Mouse (Mus musculus) kidney, embryonic 16.5 days (tissue): ENCODE results near the gene Psmd3. TPM values are rescaled to one million over a fixed set of nuclear protein-coding genes. Genes with fewer than 3 reads are reported as not detected.
"Not testable (repeated sequence)": the region's sequence is repeated elsewhere in the genome, so short reads cannot be mapped to it uniquely, and the experiment has no call there.

Experiments
- ATAC-seq: fragments of 200-750 bp; cut with Nextera tagmentation; 2 replicates; pipeline ENCODE4 v1.8.0; 2017; ENCODE audit warnings: moderate TSS enrichment; ENCODE audit not compliant: low FRiP score, low TSS enrichment
- H3K27ac ChIP-seq: fragments of 300-500 bp; sonication (generic); 2 replicates; pipeline ENCODE4 v1.5.1; 2014; ENCODE audit warnings: low read length
- H3K27me3 ChIP-seq: fragments of 300-500 bp; sonication (generic); 2 replicates; pipeline ENCODE4 v1.6.1; 2014; ENCODE audit warnings: low read length, control low read depth, mixed read lengths; ENCODE audit not compliant: insufficient read depth
- H3K36me3 ChIP-seq: fragments of 300-500 bp; sonication (generic); 2 replicates; pipeline ENCODE4 v1.6.1; 2014; ENCODE audit warnings: low read length, control low read depth, mixed read lengths; ENCODE audit not compliant: insufficient read depth
- H3K4me1 ChIP-seq: fragments of 300-500 bp; sonication (generic); 2 replicates; pipeline ENCODE4 v1.6.1; 2014; ENCODE audit warnings: low read length, control low read depth, mixed read lengths; ENCODE audit not compliant: insufficient read depth
- H3K4me2 ChIP-seq: fragments of 300-500 bp; sonication (generic); replicated peaks from 2 replicates; pipeline ENCODE4 v1.6.1; 2014; ENCODE audit warnings: low read depth, low read length
- H3K4me3 ChIP-seq: fragments of 300-500 bp; sonication (generic); 2 replicates; pipeline ENCODE4 v1.5.1; 2014; ENCODE audit warnings: mild to moderate bottlenecking, low read length
- H3K9ac ChIP-seq: fragments of 300-500 bp; sonication (generic); replicated peaks from 2 replicates; pipeline ENCODE4 v1.6.1; 2014; ENCODE audit warnings: low read length
- H3K9me3 ChIP-seq: fragments of 300-500 bp; sonication (generic); 2 replicates; pipeline ENCODE4 v1.6.1; 2016; ENCODE audit warnings: low read length, control low read depth
- WGBS: fragments of 180-500 bp; shearing (Covaris S2); extraction: QIAGEN DNeasy Blood & Tissue Kit; methylation state at CpG from one replicate; pipeline ENCODE4 v1.1.7; 2014; 5-methylcytosine and 5-hydroxymethylcytosine counted together
- polyA plus RNA-seq: library from polyadenylated mRNA; unstranded; fragments of >200 nt; fragmentation: Nextera tagmentation; extraction: Ambion mirVana; gene quantifications from 2 replicates; pipeline ENCODE4 v1.2.1, GENCODE M21; 2015

The Psmd3 gene
- polyA plus RNA-seq, 1 experiment from 2014 or later, result 303 TPM

- Histone ChIP-seq H3K27me3 (no peaks in the 10 kb centered on the region), H3K27ac (no peak overlapping the region), H3K36me3 (peaks cover 20% of the 10 kb centered on the region; the same call in 1 of the 2 replicates), H3K9ac (no peak overlapping the region), H3K4me2 (no peak overlapping the region), H3K4me1 (peaks cover 18% of the 10 kb centered on the region), H3K4me3 (no peak overlapping the region), H3K9me3 (no peaks in the 10 kb centered on the region)
- no peak for ATAC-seq
- 91% methylated on average over 15 of the region's 15 CpGs for WGBS
These were observed 43.7 kb downstream of the Psmd3 start for GRCm38 (mm10) chr11:98725926-98726506.

GRCm38 (mm10) chr11:98729119-98729588 is 46.8 kb downstream of the Psmd3 start, which contains the start of gene Med24:
Gene Med24 (minus strand): TSS chr11:98729435.
- ATAC-seq, result peak; percentile 94
- Histone ChIP-seq H3K36me3 (peaks cover 20% of the 10 kb centered on the region; the same call in 1 of the 2 replicates), H3K9ac (peak within 1 kb of the TSS; percentile 67), H3K4me1 (peaks cover 5% of the 10 kb centered on the region), H3K9me3 (no peaks in the 10 kb centered on the region; the same call in 1 of the 2 replicates), H3K27ac (no peak within 1 kb of the TSS), H3K4me3 (peak within 1 kb of the TSS; percentile 66), H3K27me3 (no peaks in the 10 kb centered on the region), H3K4me2 (peak within 1 kb of the TSS; percentile 68)
- under 1% methylated on average over 16 of the region's 16 CpGs for WGBS

GRCm38 (mm10) chr11:98730727-98731126 is 48.4 kb downstream of the Psmd3 start:
- peaks cover 6% of the 10 kb centered on the region; the same call in 1 of the 2 replicates for H3K36me3 ChIP-seq
- H3K27ac ChIP-seq, result no peak overlapping the region
- no peak overlapping the region for H3K4me2 ChIP-seq
- ATAC-seq, result no peak
- no peaks in the 10 kb centered on the region for H3K27me3 ChIP-seq
- H3K9ac ChIP-seq, result no peak overlapping the region
- peaks cover 5% of the 10 kb centered on the region for H3K4me1 ChIP-seq
- H3K4me3 ChIP-seq, result no peak overlapping the region
- no peaks in the 10 kb centered on the region; the same call in 1 of the 2 replicates for H3K9me3 ChIP-seq
- 68% methylated on average over 4 of the region's 4 CpGs for WGBS

GRCm38 (mm10) chr11:98731134-98731533 is 48.8 kb downstream of the Psmd3 start:
- 52% methylated on average over 5 of the region's 5 CpGs for WGBS
- ATAC-seq, result no peak
- Histone ChIP-seq H3K9me3 (no peaks in the 10 kb centered on the region; the same call in 1 of the 2 replicates), H3K4me3 (no peak overlapping the region), H3K27me3 (no peaks in the 10 kb centered on the region), H3K27ac (no peak overlapping the region), H3K4me1 (peaks cover 5% of the 10 kb centered on the region), H3K36me3 (peaks cover 2% of the 10 kb centered on the region; the same call in 1 of the 2 replicates), H3K9ac (no peak overlapping the region), H3K4me2 (no peak overlapping the region)

- Histone ChIP-seq H3K27me3 (no peaks in the 10 kb centered on the region), H3K4me1 (no peaks in the 10 kb centered on the region), H3K27ac (no peak overlapping the region), H3K9ac (no peak overlapping the region), H3K9me3 (no peaks in the 10 kb centered on the region; the same call in 1 of the 2 replicates), H3K36me3 (no peaks in the 10 kb centered on the region), H3K4me2 (no peak overlapping the region), H3K4me3 (no peak overlapping the region)
- 79% methylated on average over 3 of the region's 3 CpGs for WGBS
- ATAC-seq, result no peak
These were observed 51.7 kb downstream of the Psmd3 start for GRCm38 (mm10) chr11:98734020-98734419.

GRCm38 (mm10) chr11:98735111-98735510 is 52.8 kb downstream of the Psmd3 start:
- peaks cover 5% of the 10 kb centered on the region for H3K4me1 ChIP-seq
- WGBS, result 91% methylated on average over 4 of the region's 4 CpGs
- no peaks in the 10 kb centered on the region for H3K27me3 ChIP-seq
- H3K27ac ChIP-seq, result no peak overlapping the region
- no peak overlapping the region for H3K4me3 ChIP-seq
- no peak overlapping the region for H3K9ac ChIP-seq
- no peak for ATAC-seq
- H3K9me3 ChIP-seq, result no peaks in the 10 kb centered on the region; the same call in 1 of the 2 replicates
- H3K36me3 ChIP-seq, result no peaks in the 10 kb centered on the region
- no peak overlapping the region for H3K4me2 ChIP-seq

GRCm38 (mm10) chr11:98736176-98736575 is 53.8 kb downstream of the Psmd3 start:
- no peak overlapping the region for H3K27ac ChIP-seq
- H3K4me2 ChIP-seq, result no peak overlapping the region
- H3K27me3 ChIP-seq, result no peaks in the 10 kb centered on the region
- no peak for ATAC-seq
- WGBS, result 79% methylated on average over 1 of the region's 1 CpGs
- peaks cover 14% of the 10 kb centered on the region for H3K4me1 ChIP-seq
- H3K9me3 ChIP-seq, result no peaks in the 10 kb centered on the region; the same call in 1 of the 2 replicates
- H3K4me3 ChIP-seq, result no peak overlapping the region
- no peaks in the 10 kb centered on the region for H3K36me3 ChIP-seq
- H3K9ac ChIP-seq, result no peak overlapping the region

- 93% methylated on average over 2 of the region's 2 CpGs for WGBS
- not testable (repeated sequence) for H3K27ac ChIP-seq, H3K27me3 ChIP-seq
These were observed 54.9 kb downstream of the Psmd3 start for GRCm38 (mm10) chr11:98737220-98737619.

GRCm38 (mm10) chr11:98738428-98738911 is 56.1 kb downstream of the Psmd3 start:
- H3K36me3 ChIP-seq, result no peaks in the 10 kb centered on the region
- H3K27ac ChIP-seq, result no peak overlapping the region
- H3K9me3 ChIP-seq, result no peaks in the 10 kb centered on the region; the same call in 1 of the 2 replicates
- H3K4me1 ChIP-seq, result peaks cover 24% of the 10 kb centered on the region
- H3K9ac ChIP-seq, result no peak overlapping the region
- H3K4me3 ChIP-seq, result no peak overlapping the region
- WGBS, result 63% methylated on average over 4 of the region's 4 CpGs
- no peak for ATAC-seq
- H3K27me3 ChIP-seq, result no peaks in the 10 kb centered on the region
- H3K4me2 ChIP-seq, result no peak overlapping the region

More at GRCm38 (mm10) chr11:98737220-98737619, 54.9 kb downstream of the Psmd3 start:
- not testable (repeated sequence) for H3K9me3 ChIP-seq, ATAC-seq, H3K4me2 ChIP-seq, H3K36me3 ChIP-seq, H3K9ac ChIP-seq, H3K4me3 ChIP-seq
- H3K4me1 ChIP-seq, result peaks cover 15% of the 10 kb centered on the region

GRCm38 (mm10) chr11:98738925-98739324 is 56.6 kb downstream of the Psmd3 start:
- Histone ChIP-seq H3K4me1 (peaks cover 29% of the 10 kb centered on the region), H3K27ac (no peak overlapping the region), H3K4me3 (no peak overlapping the region), H3K36me3 (no peaks in the 10 kb centered on the region), H3K9ac (no peak overlapping the region), H3K27me3 (no peaks in the 10 kb centered on the region), H3K4me2 (no peak overlapping the region), H3K9me3 (no peaks in the 10 kb centered on the region; the same call in 1 of the 2 replicates)
- no peak for ATAC-seq
- 82% methylated on average over 8 of the region's 9 CpGs for whole genome bisulfite sequencing
